Mouse (Mus musculus): ENCODE measurements around the gene Sgta. TPM values are rescaled to one million over a fixed set of nuclear protein-coding genes. Genes with fewer than 3 reads are reported as not detected.
A peak's percentile ranks its signal among the peaks of the same experiment; 100 is the strongest.

The Sgta gene
- total and polyA plus RNA-seq, 2 experiments from 2014 or later, result 236 to 325 TPM

DNA sequence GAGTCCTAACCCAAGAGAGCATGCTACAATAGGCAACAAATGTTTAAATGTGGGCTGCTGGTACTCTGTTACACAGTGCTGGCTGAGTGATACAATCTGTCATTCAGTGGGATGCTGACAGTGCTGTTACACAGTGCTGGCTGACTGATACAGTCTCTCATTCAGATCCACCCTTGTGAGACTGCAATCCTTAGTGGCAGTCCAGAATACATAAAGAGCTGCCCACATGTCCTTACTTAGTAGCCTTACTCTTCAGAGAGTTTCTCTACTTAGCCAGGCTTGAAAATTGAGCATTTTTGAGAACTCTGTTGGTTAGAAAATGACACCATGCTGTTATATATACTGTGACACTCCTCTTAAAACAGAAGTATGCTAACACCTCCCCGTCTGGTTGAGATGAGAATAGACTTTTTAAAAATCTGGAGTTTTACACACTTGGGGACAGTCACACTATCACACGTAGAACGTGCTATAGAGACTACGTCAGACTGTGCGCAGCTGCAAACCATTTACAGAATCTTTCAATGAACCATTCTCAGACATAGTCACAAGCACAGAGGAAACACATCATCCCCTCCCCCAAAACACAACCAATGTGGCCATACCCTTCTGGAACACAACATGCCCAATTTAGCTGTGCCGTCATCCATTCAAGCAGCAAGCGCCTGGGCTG is 53.8 kb downstream of the Sgta start:
- WGBS, result 94% methylated on average over 7 of the region's 7 CpGs
- Histone ChIP-seq H3K27me3 (ENCODE audit: insufficient read depth, low read length) (no peaks in the 10 kb centered on the region), H3K27ac (ENCODE audit: low read depth, low read length) (no peak overlapping the region), H3K4me3 (ENCODE audit: low read depth, low read length) (no peak overlapping the region), H3K4me2 (ENCODE audit: low read depth, low read length, poor library complexity, severe bottlenecking) (no peak overlapping the region), H3K9me3 (ENCODE audit: low read length) (no peaks in the 10 kb centered on the region), H3K4me1 (ENCODE audit: insufficient read depth, low read length) (peaks cover 4% of the 10 kb centered on the region; the same call in 1 of the 2 replicates), H3K9ac (replicated peaks; ENCODE audit: low read length, poor library complexity, severe bottlenecking) (no peak overlapping the region), H3K36me3 (ENCODE audit: insufficient read depth, low read length) (no peaks in the 10 kb centered on the region)
- DNase-seq (ENCODE audit: low spot score), result no peak
- ATAC-seq (ENCODE audit: low FRiP score), result no peak
- TF ChIP-seq CTCF (IDR thresholded peaks at IDR 0.05), result no peak

DNA sequence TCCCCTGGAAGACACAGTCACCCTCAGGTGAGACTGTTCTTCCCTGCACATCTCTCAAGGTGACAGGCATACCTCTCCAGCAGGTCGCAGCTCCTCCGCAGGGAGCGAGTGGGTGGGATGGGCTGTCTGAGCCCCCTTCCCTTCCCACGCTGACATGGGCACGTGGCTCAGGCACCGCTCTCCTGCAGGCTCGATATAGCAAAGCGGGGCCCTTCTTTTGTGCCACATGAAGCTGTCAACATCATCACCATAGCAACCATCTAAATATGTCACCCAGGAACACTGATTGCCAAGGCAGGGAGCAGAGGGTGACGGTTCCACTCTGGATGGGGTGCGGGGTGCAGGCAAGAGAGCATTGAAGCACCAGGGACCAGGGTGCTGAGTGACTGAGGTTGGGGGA is 58.8 kb downstream of the Sgta start:
- DNase-seq (ENCODE audit: low spot score) (peak; percentile 27), ATAC-seq (ENCODE audit: low FRiP score) (no peak)
- Histone ChIP-seq H3K4me1 (ENCODE audit: insufficient read depth, low read length) (peaks cover 18% of the 10 kb centered on the region), H3K27ac (ENCODE audit: low read depth, low read length) (0 out of 2 replicates have a peak overlapping the region, but pooled peaks have one; percentile 32), H3K36me3 (ENCODE audit: insufficient read depth, low read length) (no peaks in the 10 kb centered on the region), H3K9ac (replicated peaks; ENCODE audit: low read length, poor library complexity, severe bottlenecking) (peak overlapping the region; percentile 29), H3K9me3 (ENCODE audit: low read length) (no peaks in the 10 kb centered on the region), H3K4me2 (ENCODE audit: low read depth, low read length, poor library complexity, severe bottlenecking) (peak overlapping the region; percentile 22), H3K27me3 (ENCODE audit: insufficient read depth, low read length) (no peaks in the 10 kb centered on the region), H3K4me3 (ENCODE audit: low read depth, low read length) (0 out of 2 replicates have a peak overlapping the region, but pooled peaks have one; percentile 8)
- no peak for TF ChIP-seq CTCF (IDR thresholded peaks at IDR 0.05)
- WGBS, result 20% methylated on average over 10 of the region's 10 CpGs

DNA sequence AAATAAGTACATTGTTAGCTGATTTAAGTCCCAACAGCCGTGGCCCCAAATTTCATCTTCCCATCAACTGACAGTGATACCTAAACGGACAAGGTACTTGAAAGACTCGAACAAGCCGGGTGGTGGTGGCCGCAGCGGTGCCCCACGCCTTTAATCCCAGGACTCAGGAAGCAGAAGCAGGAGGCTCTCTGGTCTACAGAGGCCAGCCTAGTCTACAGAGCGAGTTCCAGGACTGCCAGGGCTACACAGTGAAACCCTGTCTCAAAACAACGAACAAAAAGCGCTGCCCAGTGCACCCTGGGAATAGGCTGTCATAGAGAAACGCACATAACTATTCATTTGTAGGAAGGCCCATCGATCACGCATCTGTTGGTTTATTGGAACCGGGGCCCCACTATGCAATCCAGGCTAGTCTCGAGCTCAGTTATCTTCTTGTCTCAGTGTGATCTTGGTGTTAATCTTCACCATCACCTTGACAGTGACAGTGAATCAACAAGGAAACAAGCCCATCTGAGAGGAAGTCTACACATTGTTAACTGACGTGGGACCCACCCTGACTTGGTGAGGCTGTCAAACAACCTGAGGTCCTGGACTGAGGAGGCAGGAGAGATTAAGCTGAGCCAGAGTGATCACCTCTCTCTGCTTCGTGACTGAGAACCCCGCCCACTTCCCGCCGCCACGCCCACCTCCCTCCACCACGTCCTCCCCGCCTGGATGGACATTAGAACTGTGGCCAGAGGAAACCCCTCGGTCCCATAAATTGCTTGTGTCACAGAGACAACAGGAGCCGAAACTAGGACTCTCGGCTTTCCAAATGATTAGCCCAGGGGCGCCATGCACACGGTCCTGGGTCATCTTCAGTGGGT is 59.6 kb downstream of the Sgta start:
- Histone ChIP-seq H3K27me3 (ENCODE audit: insufficient read depth, low read length) (no peaks in the 10 kb centered on the region), H3K27ac (ENCODE audit: low read depth, low read length) (0 out of 2 replicates have a peak overlapping the region, but pooled peaks have one; percentile 32), H3K4me2 (ENCODE audit: low read depth, low read length, poor library complexity, severe bottlenecking) (peak overlapping the region; percentile 22; the same call in 1 of the 2 replicates), H3K4me3 (ENCODE audit: low read depth, low read length) (0 out of 2 replicates have a peak overlapping the region, but pooled peaks have one; percentile 8), H3K4me1 (ENCODE audit: insufficient read depth, low read length) (peaks cover 18% of the 10 kb centered on the region), H3K9ac (replicated peaks; ENCODE audit: low read length, poor library complexity, severe bottlenecking) (peak overlapping the region; percentile 29), H3K9me3 (ENCODE audit: low read length) (no peaks in the 10 kb centered on the region), H3K36me3 (ENCODE audit: insufficient read depth, low read length) (no peaks in the 10 kb centered on the region)
- no peak for TF ChIP-seq CTCF (IDR thresholded peaks at IDR 0.05)
- DNase-seq (ENCODE audit: low spot score) (no peak), ATAC-seq (ENCODE audit: low FRiP score) (no peak)
- WGBS, result 55% methylated on average over 28 of the region's 28 CpGs

DNA sequence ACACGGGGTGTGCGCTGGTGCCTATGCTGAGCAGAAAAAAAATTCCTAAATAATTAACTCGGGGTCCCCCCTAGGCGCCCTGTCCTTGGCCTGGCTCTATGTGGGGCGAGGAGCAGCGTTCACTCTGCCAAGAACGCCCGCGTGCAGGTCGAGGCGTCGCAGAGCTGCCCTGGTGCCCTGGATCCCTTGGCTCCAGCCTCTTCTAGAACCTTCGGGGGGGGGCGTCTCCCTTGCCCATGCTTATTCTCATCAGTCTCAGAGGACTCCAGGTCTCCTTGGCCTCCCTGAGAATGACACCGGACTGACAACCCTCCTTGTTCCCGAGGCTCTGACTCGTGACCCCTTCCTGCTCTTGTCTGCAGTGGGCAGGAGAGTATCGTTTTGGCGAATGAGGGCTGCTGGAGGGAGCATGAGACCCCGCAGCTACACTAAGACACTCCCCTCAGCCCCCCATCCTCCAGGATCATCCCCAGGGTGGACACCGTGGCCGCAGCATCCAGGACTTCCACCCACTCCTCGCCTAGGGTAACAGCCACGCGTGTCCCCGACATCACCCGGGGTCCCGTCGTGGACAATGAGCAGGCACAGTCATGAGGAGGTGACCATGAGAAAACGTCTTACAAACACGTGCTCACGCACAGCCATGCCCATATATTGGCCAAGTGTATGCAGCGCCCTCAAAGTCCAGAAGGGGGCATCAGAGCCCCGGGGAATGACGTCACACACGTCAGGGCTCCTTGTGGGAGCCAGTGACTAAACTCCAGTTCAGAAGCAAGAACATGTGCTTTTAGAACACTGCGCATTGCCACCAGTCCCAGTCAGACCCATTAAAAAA is 60.4 kb downstream of the Sgta start:
- Histone ChIP-seq H3K4me3 (ENCODE audit: low read depth, low read length) (no peak overlapping the region; the same call in 1 of the 2 replicates), H3K9ac (replicated peaks; ENCODE audit: low read length, poor library complexity, severe bottlenecking) (peak overlapping the region; percentile 24; the same call in 1 of the 2 replicates), H3K4me1 (ENCODE audit: insufficient read depth, low read length) (peaks cover 21% of the 10 kb centered on the region), H3K9me3 (ENCODE audit: low read length) (no peaks in the 10 kb centered on the region), H3K36me3 (ENCODE audit: insufficient read depth, low read length) (no peaks in the 10 kb centered on the region), H3K27ac (ENCODE audit: low read depth, low read length) (no peak overlapping the region), H3K27me3 (ENCODE audit: insufficient read depth, low read length) (no peaks in the 10 kb centered on the region), H3K4me2 (ENCODE audit: low read depth, low read length, poor library complexity, severe bottlenecking) (peak overlapping the region; percentile 42)
- peak; percentile 80 for ATAC-seq (ENCODE audit: low FRiP score)
- peak; percentile 90 for DNase-seq (ENCODE audit: low spot score)
- TF ChIP-seq CTCF (IDR thresholded peaks at IDR 0.05), result peak; percentile 94
- WGBS, result 33% methylated on average over 37 of the region's 37 CpGs

DNA sequence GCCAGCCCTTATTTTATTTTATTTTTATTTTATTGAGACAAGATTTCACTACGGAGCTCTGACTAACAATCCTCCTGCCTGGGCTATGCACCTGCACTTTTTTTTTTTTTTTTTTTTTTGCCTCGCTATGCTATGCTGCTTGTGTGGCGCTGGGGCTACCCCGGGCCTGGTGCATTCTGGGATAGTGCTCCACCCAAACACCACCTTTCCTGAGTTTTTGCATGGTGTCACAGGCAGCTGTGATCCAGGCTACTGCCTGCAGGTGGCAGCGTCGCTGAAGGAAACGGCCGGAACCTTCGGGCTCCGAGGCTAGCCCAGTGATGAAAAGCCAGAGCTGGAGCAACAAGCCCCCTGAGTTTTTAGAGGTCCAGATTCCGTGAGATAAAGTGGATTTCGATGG is 61.2 kb downstream of the Sgta start:
- WGBS, result 12% methylated on average over 12 of the region's 12 CpGs
- Histone ChIP-seq H3K4me2 (ENCODE audit: low read depth, low read length, poor library complexity, severe bottlenecking) (no peak overlapping the region), H3K4me3 (ENCODE audit: low read depth, low read length) (no peak overlapping the region), H3K36me3 (ENCODE audit: insufficient read depth, low read length) (no peaks in the 10 kb centered on the region), H3K9me3 (ENCODE audit: low read length) (no peaks in the 10 kb centered on the region), H3K27me3 (ENCODE audit: insufficient read depth, low read length) (no peaks in the 10 kb centered on the region), H3K27ac (ENCODE audit: low read depth, low read length) (no peak overlapping the region), H3K9ac (replicated peaks; ENCODE audit: low read length, poor library complexity, severe bottlenecking) (no peak overlapping the region), H3K4me1 (ENCODE audit: insufficient read depth, low read length) (peaks cover 21% of the 10 kb centered on the region)
- TF ChIP-seq CTCF (IDR thresholded peaks at IDR 0.05), result peak; percentile 80
- no peak for ATAC-seq (ENCODE audit: low FRiP score)
- DNase-seq (ENCODE audit: low spot score), result peak; percentile 71

All from midbrain, postnatal 0 days (tissue).